Mouse (Mus musculus) myocyte (in vitro differentiated cells): ENCODE data around the gene Fkbp8.

Source experiments
- CEBPB ChIP-seq: IDR thresholded peaks from 2 replicates; pipeline ENCODE4 v1.6.1; 2011; ENCODE audit warnings: mild to moderate bottlenecking, moderate library complexity; ENCODE audit not compliant: poor library complexity, insufficient read depth, severe bottlenecking
- E2F4 ChIP-seq: IDR thresholded peaks from one replicate; pipeline ENCODE4 v1.6.1; 2011; ENCODE audit warnings: mild to moderate bottlenecking, control low read depth, moderate library complexity; ENCODE audit not compliant: insufficient read depth
- MAX ChIP-seq: IDR thresholded peaks from one replicate; pipeline ENCODE4 v1.6.1; 2011; ENCODE audit warnings: low read depth, mild to moderate bottlenecking, control low read depth
- MYOD1 ChIP-seq, 3 experiments: IDR thresholded peaks; one replicate each; pipeline ENCODE4 v1.6.1; 2011; ENCODE audit warnings: control low read depth in 2 of 3, low read depth in 2 of 3, mild to moderate bottlenecking in 2 of 3, moderate library complexity in 1 of 3; ENCODE audit not compliant: insufficient read length in 2 of 3, control insufficient read depth in 1 of 3
- MYOG ChIP-seq, 3 experiments: IDR thresholded peaks; one replicate each; pipeline ENCODE4 v1.6.1; 2011; ENCODE audit warnings: control low read depth in 2 of 3, low read depth in 2 of 3, mild to moderate bottlenecking in 2 of 3; ENCODE audit not compliant: insufficient read length in 2 of 3, control insufficient read depth in 1 of 3, insufficient read depth in 1 of 3
- POLR2A ChIP-seq: IDR thresholded peaks from one replicate; pipeline ENCODE4 v1.6.1; 2011; ENCODE audit warnings: low read depth, mild to moderate bottlenecking, control low read depth, moderate library complexity; ENCODE audit not compliant: insufficient read length
- POLR2AphosphoS2 ChIP-seq: IDR thresholded peaks from one replicate; pipeline ENCODE4 v1.6.1; 2011; ENCODE audit warnings: low read depth, control low read depth; ENCODE audit not compliant: insufficient read length
- SRF ChIP-seq: IDR thresholded peaks from one replicate; pipeline ENCODE4 v1.6.1; 2011; ENCODE audit warnings: low read depth; ENCODE audit not compliant: control insufficient read depth, insufficient read length
- TCF12 ChIP-seq: IDR thresholded peaks from one replicate; pipeline ENCODE4 v1.6.1; 2011; ENCODE audit warnings: mild to moderate bottlenecking, control low read depth; ENCODE audit not compliant: poor library complexity, insufficient read depth, severe bottlenecking
- USF1 ChIP-seq: IDR thresholded peaks from one replicate; pipeline ENCODE4 v1.6.1; 2011; ENCODE audit warnings: low read depth, mild to moderate bottlenecking, control low read depth, moderate library complexity

DNA sequence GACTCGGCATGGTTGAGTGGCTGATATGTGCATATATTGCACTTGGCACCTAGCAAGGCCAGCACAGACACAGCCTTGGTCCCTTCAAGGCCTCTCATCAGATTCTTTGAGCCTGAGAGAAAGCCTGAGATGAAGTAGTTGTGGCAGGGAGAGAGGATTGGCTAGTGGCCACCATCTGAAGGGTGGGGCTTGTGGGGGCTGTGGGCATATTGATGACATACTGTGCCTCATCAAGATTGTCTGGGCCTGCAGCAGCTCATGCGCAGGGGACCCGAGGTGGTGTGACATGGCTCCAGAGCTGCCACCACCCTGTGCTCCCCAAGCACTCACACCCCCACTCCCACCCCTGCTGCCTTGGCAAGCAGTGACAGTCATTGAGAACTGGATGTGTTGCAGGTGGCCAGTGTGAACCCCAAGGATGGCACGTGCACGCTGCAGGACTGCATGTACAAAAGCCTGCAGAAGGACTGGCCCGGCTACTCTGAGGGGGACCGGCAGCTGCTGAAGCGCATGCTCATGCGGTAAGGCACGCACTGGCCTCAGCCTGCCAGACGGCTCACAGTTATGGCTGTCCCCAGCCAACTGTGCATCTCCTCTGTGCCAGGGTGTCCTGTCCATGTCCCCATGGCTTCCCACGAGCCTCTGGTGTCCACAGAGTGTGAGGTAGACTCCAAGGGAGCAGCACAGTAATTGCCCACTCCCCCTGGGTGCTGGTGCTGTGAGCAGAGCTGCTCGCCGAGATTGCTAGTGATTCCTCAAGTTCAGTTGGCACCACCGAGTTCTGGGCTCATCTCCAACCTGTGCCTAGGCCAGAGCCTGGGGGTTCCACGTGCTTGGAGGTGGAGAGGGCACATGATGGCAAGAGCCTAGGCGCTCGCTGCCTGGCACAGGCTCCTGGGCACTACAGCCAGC is 56.2 kb downstream of the Fkbp8 start:
- no peak for TF ChIP-seq POLR2AphosphoS2
- TF ChIP-seq MAX = no peak
- TF ChIP-seq USF1 = no peak
- TF ChIP-seq CEBPB = no peak
- no peak for TF ChIP-seq POLR2A
- TF ChIP-seq TCF12 = no peak
- TF ChIP-seq E2F4 = no peak
- no peak for TF ChIP-seq SRF
- no peak for TF ChIP-seq MYOD1 (IDR thresholded peaks at IDR 0.05; ENCODE audit: control insufficient read depth in 1 of 3, insufficient read length in 2 of 3, low read depth in 2 of 3)
- TF ChIP-seq MYOG (IDR thresholded peaks at IDR 0.05; ENCODE audit: control insufficient read depth in 1 of 3, insufficient read depth in 1 of 3, insufficient read length in 2 of 3, low read depth in 2 of 3) = no peak
